Mouse (Mus musculus): ENCODE data around the gene Cyp2d26. TPM values are rescaled to one million over a fixed set of nuclear protein-coding genes. Genes with fewer than 3 reads are reported as not detected.

Gene Cyp2d26
- total RNA-seq, 4 experiments from 2014 or later: not detected

DNA sequence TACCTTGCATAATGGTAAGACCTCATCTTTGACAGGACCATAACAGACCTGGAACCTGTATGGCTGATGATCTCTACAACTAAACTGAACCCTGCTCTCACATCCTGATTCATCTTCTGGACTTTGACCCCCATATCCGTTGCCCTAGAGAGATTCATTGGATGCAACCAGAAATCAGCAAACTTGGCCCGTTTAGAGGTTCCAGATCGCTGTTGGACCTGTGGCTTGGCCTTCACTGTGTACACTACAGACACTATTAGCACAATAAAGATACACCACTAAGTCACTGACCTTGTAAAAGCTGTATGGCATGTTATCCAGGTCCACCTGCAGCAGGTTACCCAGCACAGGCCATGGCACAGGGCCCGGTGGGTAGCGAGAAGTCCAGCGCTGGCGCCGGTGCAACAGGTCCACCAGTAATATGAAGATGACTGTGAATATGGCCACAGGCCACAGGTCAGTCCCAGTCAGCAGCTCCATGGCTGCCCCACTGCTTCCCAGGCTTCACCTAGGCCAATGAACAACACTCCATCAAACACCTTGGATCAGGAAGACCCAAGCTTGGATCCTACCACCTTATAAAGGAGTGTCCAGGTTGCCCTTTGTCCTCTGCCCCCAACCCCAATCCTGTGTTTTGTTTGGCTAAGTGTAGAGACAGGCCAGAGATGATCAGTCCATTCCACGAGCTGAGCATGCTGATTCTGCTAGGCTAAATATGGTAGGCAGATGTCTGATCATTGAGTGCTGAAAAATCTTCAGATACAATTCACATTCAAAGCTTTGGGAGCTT lies 30.3 kb downstream of the Cyp2d26 start, which contains the start of gene Cyp2d40:
Gene Cyp2d40, minus strand, starts transcription at position 553 of the 790 bp plus-strand sequence.
- no peak for DNase-seq (ENCODE audit: low spot score in 2 of 2)

DNA sequence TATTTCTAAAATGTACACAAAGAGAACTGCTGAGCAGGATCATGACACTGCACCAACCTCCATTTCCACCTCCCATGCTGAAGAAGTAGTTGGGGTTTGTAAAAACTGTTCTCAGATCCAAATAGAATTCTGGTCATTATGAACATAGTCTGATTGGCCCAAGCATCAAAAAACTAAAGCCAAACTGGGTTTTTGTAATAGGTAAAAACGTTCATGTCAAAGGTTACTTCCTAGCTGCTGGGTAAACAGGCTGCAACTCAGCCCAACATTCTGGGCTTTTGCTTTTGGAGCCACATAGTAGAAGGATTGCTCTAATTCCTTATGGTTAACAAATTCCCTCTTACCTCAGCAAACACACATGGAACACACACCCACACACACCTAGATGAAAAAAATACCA lies 46.0 kb downstream of the Cyp2d26 start:
- no peak for DNase-seq (ENCODE audit: low spot score in 2 of 2)

DNA sequence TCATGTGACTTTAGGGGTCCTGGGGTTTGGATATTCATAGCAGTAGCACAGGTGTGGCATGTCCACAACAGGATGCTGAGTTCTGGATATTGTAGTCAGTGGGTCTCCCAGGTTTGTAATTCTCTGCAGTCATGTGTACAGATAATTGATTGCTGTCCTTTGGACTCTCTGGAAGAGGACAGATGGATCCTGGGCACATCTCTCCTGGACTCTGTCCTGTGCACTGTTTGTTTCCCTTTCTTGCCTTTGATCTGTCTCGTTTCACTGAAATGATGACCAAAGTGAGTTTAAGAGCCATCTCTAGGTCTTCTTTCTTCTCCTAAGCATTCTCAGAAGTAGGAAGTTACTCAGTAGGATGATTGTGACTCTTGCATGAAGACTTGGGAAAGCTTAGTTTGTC lies 46.6 kb downstream of the Cyp2d26 start:
- DNase-seq (ENCODE audit: low spot score in 2 of 2): no peak

Small RNA genes within 50 kb of the gene (microRNA-seq; reads per million reads assigned to microRNA genes)
- gene Gm27618: 0 reads per million in 2 experiments

Other genes starting within 250 kb of the Cyp2d26 start
- not detected for gene Cyp2d12, start 239.2 kb downstream of the Cyp2d26 start, total RNA-seq (2022)
- gene Cyp2d34, start 173.3 kb downstream of the Cyp2d26 start, total RNA-seq (2022): not detected
- not detected for gene Cyp2d40, start 30.1 kb downstream of the Cyp2d26 start, total RNA-seq (2022)
- gene Tcf20, start 193.6 kb upstream of the Cyp2d26 start, total RNA-seq (2022): 100 to 1,000 TPM; 229 to 258 (median 236) TPM
- gene Nfam1, start 239.0 kb upstream of the Cyp2d26 start, total RNA-seq (2022): 1 to 10 TPM; 2.3 to 4.1 (median 3.6) TPM

Data from left cerebral cortex, adult 8-10 months (tissue).